Mouse (Mus musculus): Measurements from ENCODE around the gene Armc3.

Gene Armc3

DNA sequence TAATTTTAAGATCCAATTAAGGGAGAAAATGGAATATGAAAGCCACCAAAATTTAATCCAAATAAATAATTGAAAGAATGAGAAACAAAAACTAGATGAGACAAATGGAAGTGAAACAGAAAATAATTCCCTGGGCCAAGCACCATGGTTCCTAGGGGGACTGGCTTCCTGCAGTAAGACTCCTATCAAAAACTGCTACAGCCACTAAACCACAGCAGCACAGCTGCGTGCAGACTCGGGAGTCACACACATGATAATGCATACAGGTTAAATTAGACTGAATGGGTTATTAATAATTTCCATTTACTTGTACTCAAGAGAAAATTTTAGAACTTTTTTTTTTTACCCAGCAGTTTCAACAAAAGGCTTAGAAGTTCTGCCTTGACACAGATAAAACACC is 154.1 kb downstream of the Armc3 start:
- no peak for DNase-seq

Data from right cerebral cortex, adult 18-20 months (tissue).